Mouse (Mus musculus) neural tube, embryonic 13.5 days (tissue): ENCODE results near the gene Adssl1. TPM values are rescaled to one million over a fixed set of nuclear protein-coding genes. Genes with fewer than 3 reads are reported as not detected.

ENCODE experiments used
- ATAC-seq: fragments of 200-750 bp; cut with Nextera tagmentation; 2 replicates; pipeline ENCODE4 v1.8.0; 2017; ENCODE audit warnings: low read depth, mild to moderate bottlenecking, moderate TSS enrichment, moderate library complexity
- H3K27ac ChIP-seq: fragments of 300-500 bp; sonication (generic); replicated peaks from 2 replicates; pipeline ENCODE4 v1.5.1; 2015; ENCODE audit warnings: moderate library complexity, mild to moderate bottlenecking, inconsistent platforms
- H3K27me3 ChIP-seq: fragments of 300-500 bp; sonication (generic); 2 replicates; pipeline ENCODE4 v1.6.1; 2015; ENCODE audit warnings: mild to moderate bottlenecking, inconsistent platforms
- H3K36me3 ChIP-seq: fragments of 300-500 bp; sonication (generic); 2 replicates; pipeline ENCODE4 v1.6.1; 2015; ENCODE audit warnings: mild to moderate bottlenecking, inconsistent platforms
- H3K4me1 ChIP-seq: fragments of 300-500 bp; sonication (generic); replicated peaks from 2 replicates; pipeline ENCODE4 v1.6.1; 2015; ENCODE audit warnings: inconsistent platforms
- H3K4me2 ChIP-seq: fragments of 300-500 bp; sonication (generic); 2 replicates; pipeline ENCODE4 v1.6.1; 2015; ENCODE audit warnings: inconsistent platforms, mild to moderate bottlenecking, moderate library complexity
- H3K4me3 ChIP-seq: fragments of 300-500 bp; sonication (generic); 2 replicates; pipeline ENCODE4 v1.5.1; 2015; ENCODE audit warnings: mild to moderate bottlenecking, inconsistent platforms
- H3K9ac ChIP-seq: fragments of 300-500 bp; sonication (generic); 2 replicates; pipeline ENCODE4 v1.6.1; 2015; ENCODE audit warnings: moderate library complexity, mild to moderate bottlenecking, inconsistent platforms
- H3K9me3 ChIP-seq: fragments of 300-500 bp; sonication (generic); 2 replicates; pipeline ENCODE4 v1.6.1; 2016; ENCODE audit warnings: inconsistent platforms
- WGBS: fragments of 180-500 bp; shearing (Covaris S2); methylation state at CpG from one replicate; pipeline ENCODE4 v1.1.7; 2015; 5-methylcytosine and 5-hydroxymethylcytosine counted together
- polyA plus RNA-seq: library from polyadenylated mRNA; unstranded; fragments of >200 nt; fragmentation: Nextera tagmentation; extraction: Ambion mirVana; gene quantifications from 2 replicates; pipeline ENCODE4 v1.2.1, GENCODE M21; 2015

Adssl1 gene
- polyA plus RNA-seq, 1 experiment from 2014 or later, result 3.2 TPM

DNA sequence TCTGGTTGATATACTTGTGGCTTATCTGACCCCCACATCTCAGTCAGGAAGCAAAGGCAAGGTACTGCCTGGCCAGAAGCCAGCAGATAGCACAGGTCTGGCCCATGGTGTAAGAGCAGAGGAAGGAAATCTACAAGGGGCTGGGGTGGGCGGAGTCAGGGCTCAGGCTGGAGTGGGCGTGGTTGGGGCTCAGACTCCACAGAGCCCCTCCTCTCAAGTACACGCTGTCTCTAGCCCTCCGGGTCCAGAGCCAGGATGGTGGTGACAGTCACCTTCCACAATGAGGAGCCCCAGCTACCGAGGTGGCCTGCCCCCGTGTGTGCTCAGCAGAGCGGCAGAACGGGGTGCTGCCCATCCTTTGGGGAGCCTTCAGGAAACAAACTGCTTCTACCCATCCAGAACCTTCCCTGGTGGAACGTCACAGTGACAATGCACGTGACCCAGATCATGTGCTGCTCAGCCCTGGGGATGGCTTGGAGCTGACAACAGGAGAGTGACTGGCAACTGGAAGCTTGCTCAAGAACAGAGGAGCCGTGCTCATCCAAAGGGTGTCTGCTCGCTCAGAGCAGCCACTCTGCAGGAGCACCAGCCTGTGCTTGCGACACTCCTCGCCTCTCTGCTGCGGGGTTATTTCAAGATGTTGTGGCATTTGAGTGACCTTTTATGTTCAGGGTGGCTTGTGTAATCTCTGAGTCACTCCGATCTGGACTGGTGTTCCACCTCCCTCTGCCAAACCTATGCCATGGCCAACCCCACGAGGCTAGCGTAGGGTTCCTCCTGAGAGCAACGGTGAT, 9.3 kb downstream of the Adssl1 start:
- Histone ChIP-seq H3K36me3 (no peaks in the 10 kb centered on the region), H3K4me2 (peak overlapping the region; percentile 48), H3K27me3 (no peaks in the 10 kb centered on the region), H3K9ac (peak overlapping the region; percentile 48; the same call in 1 of the 2 replicates), H3K9me3 (no peaks in the 10 kb centered on the region), H3K4me1 (peaks cover 9% of the 10 kb centered on the region), H3K4me3 (peak overlapping the region; percentile 15; the same call in 1 of the 2 replicates), H3K27ac (no peak overlapping the region)
- ATAC-seq, result peak; percentile 78
- WGBS, result 39% methylated on average over 19 of the region's 19 CpGs

DNA sequence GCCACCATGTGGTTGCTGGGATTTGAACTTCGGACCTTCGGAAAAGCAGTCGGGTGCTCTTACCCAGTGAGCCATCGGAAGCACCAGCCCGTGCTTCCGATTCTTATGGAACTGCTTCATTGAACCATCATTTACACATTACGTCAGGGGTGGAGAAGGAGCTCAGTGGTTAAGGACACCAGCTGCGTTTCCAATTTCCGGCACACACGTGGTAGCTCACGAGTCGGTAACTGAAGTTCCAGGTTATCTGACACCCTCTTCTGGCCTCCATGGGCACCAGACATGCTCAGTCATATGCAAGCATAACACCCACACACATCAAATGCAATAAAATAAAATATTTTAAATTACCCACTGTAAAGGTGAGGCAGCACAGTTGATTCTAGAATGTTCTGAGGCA, 10.2 kb downstream of the Adssl1 start:
- Histone ChIP-seq H3K4me3 (no peak overlapping the region), H3K9ac (no peak overlapping the region), H3K27me3 (no peaks in the 10 kb centered on the region), H3K4me1 (peaks cover 9% of the 10 kb centered on the region), H3K4me2 (no peak overlapping the region), H3K9me3 (no peaks in the 10 kb centered on the region), H3K36me3 (no peaks in the 10 kb centered on the region), H3K27ac (no peak overlapping the region)
- no peak for ATAC-seq
- 93% methylated on average over 12 of the region's 12 CpGs for WGBS

DNA sequence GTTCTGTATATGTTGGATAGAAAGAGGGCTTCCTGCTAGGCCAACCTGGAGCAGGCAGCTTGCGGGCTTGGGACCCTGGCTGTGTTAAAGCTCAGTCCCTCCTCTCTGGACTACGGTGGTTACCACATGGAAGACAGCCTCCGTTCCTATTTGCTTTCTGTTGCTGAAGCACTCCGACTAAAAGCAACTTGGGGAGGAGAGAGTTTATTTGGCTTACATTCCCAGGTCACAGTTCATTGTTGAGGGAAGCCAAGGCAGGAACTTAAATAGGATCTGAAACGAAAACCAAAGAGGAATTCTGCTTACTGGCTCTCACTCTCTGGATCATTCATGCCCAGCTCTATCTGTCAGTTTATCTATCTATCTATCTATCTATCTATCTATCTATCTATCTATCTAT, 11.0 kb downstream of the Adssl1 start:
- Histone ChIP-seq H3K4me3 (no peak overlapping the region), H3K27ac (no peak overlapping the region), H3K36me3 (no peaks in the 10 kb centered on the region), H3K4me1 (peaks cover 9% of the 10 kb centered on the region), H3K27me3 (no peaks in the 10 kb centered on the region), H3K9me3 (no peaks in the 10 kb centered on the region), H3K4me2 (no peak overlapping the region), H3K9ac (no peak overlapping the region)
- 81% methylated on average over 5 of the region's 5 CpGs for WGBS
- ATAC-seq, result no peak

DNA sequence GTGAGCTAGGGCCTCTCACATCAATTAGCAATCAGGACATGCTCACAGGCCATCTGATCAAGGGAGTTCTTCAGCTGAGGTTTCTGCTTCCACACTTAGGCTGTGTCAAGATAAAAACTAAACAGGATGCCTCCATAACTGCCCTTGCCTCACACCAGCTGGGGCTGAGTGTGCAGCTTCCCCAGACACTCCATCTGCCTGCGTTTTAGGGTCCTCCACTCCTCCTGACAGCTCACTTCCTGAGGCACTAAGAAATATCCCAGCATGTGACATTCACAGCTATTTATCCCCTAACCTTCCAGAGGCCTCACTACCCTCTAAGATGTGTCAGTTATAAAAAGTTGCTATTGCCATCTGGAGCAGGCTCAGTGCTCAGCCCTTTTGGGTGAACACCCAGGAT, 11.6 kb downstream of the Adssl1 start:
- H3K36me3 ChIP-seq, result no peaks in the 10 kb centered on the region
- H3K4me2 ChIP-seq, result no peak overlapping the region
- H3K27ac ChIP-seq, result no peak overlapping the region
- no peaks in the 10 kb centered on the region for H3K27me3 ChIP-seq
- H3K4me1 ChIP-seq, result peaks cover 9% of the 10 kb centered on the region
- no peaks in the 10 kb centered on the region for H3K9me3 ChIP-seq
- no peak overlapping the region for H3K9ac ChIP-seq
- 54% methylated on average over 1 of the region's 1 CpGs for WGBS
- ATAC-seq, result no peak
- H3K4me3 ChIP-seq, result no peak overlapping the region

DNA sequence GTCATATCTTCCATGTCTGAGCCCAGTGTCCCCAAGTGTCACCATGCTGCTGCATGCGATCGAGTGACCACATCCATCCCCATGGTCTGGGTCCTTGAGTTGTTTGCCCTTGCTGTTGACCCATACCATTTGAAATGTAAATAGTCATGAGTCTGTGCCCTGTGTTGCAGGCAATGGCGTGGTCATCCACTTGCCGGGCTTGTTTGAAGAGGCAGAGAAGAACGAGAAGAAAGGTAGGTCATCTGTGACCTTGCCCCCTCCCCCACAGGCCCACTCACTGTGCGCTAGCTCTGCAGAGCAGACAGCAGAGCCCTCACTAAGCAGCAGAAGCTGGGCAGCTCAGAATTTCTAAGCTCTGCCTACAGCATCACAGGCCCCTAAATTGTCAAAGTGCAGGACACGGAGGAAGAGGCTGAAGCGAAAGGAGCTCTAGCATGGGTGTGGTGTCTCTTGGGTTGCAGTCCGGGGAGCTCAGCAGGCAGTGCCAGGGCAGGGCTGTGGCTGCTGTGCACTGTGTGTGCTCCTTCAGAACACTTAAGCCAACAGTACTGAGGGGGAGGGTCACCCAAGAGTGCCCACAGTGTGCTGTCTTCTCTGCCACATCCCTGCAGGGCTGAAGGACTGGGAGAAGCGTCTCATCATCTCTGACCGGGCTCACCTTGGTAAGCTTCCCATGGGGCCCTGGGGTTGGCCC, 12.4 kb downstream of the Adssl1 start:
- ATAC-seq, result no peak
- WGBS, result 80% methylated on average over 11 of the region's 11 CpGs
- Histone ChIP-seq H3K4me1 (peaks cover 9% of the 10 kb centered on the region), H3K9ac (no peak overlapping the region), H3K4me3 (no peak overlapping the region), H3K4me2 (no peak overlapping the region), H3K27me3 (no peaks in the 10 kb centered on the region), H3K9me3 (no peaks in the 10 kb centered on the region), H3K36me3 (no peaks in the 10 kb centered on the region), H3K27ac (no peak overlapping the region)

DNA sequence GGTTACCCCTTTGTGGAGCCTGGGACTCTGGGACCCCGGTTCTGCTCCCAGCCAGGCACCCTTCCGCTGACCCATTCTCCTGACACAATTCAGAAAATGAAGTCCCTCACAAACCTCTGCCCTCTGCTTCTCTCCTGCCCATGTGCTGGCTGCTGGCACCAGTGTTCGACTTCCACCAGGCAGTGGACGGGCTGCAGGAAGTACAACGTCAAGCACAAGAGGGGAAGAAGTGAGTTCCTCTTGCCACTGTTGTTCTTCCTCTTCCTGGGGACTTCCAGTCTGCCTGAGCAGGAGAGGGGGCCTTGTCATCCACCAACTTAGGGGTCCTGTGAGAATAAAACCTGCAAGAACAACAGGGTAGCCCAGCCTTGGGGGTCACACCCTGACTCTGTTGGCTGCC, 13.1 kb downstream of the Adssl1 start:
- no peak for ATAC-seq
- H3K27ac ChIP-seq, result no peak overlapping the region
- H3K9ac ChIP-seq, result no peak overlapping the region
- WGBS, result 79% methylated on average over 5 of the region's 5 CpGs
- H3K27me3 ChIP-seq, result no peaks in the 10 kb centered on the region
- H3K9me3 ChIP-seq, result no peaks in the 10 kb centered on the region
- no peaks in the 10 kb centered on the region for H3K36me3 ChIP-seq
- H3K4me2 ChIP-seq, result no peak overlapping the region
- peaks cover 9% of the 10 kb centered on the region for H3K4me1 ChIP-seq
- no peak overlapping the region for H3K4me3 ChIP-seq

DNA sequence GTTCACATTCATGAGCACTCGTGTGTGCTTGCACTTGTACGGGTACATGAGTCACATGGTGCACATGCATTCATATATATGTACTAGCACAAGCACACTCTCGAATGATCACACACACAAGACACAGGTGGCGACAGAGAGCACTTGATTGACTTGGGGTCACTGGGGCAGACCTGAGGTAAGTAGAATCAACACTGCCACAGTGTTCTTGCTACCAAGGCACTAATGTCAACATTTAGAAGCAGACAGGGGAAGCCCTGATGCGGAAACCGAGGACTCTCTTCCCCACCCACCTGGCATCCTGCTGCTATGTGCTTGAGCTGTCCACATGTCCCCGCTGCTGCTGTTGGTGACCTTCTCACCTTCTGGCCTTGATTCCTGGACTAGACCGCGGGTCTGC, 13.8 kb downstream of the Adssl1 start:
- no peaks in the 10 kb centered on the region for H3K36me3 ChIP-seq
- H3K27me3 ChIP-seq, result no peaks in the 10 kb centered on the region
- no peak overlapping the region for H3K4me3 ChIP-seq
- H3K9ac ChIP-seq, result no peak overlapping the region
- H3K27ac ChIP-seq, result no peak overlapping the region
- ATAC-seq, result no peak
- H3K4me1 ChIP-seq, result peaks cover 7% of the 10 kb centered on the region
- no peaks in the 10 kb centered on the region for H3K9me3 ChIP-seq
- 78% methylated on average over 9 of the region's 9 CpGs for WGBS
- no peak overlapping the region for H3K4me2 ChIP-seq

DNA sequence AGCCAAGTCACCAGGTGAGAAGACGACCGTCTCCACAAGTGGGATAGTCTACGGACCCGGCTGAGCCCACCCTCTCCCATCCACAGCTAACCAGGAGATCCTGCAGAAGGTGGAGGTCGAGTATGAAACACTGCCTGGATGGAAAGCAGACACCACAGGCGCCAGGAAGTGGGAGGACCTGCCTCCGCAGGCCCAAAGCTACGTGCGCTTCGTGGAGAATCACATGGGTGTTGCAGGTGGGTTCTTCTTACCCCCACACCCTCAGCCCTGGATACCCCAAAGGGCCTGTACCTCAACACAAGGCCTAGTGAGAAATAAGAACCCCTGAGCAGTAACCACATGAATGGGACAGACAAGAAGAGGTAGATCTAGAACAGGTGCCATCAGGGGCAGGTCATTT, 19.7 kb downstream of the Adssl1 start:
- H3K4me3 ChIP-seq, result no peak overlapping the region
- WGBS, result 89% methylated on average over 10 of the region's 10 CpGs
- no peak for ATAC-seq

DNA sequence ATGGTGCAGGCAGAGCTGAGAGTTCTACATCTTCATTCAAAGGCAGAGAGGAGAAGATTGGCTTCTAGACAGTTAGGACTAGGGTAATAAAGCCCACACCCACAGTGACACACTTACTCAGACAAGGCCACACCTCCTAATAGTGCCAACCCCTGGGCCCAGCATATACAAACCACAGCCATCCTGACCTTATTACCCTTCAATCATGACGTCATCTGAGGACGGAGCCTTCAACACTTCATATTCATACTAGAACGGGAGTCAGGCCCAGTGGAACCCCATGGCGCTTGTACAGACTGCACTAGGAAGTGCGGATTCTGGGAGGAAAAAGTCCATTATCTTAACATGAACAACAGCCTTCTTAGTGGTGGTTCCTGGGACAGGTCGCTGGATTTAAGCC, 23.3 kb downstream of the Adssl1 start:
- WGBS, result 93% methylated on average over 6 of the region's 6 CpGs
- ATAC-seq, result no peak
- peaks cover 28% of the 10 kb centered on the region for H3K4me1 ChIP-seq

More for the DNA sequence above, 19.7 kb downstream of the Adssl1 start:
- H3K9ac ChIP-seq, result no peak overlapping the region
- no peak overlapping the region for H3K4me2 ChIP-seq
- H3K4me1 ChIP-seq, result peaks cover 9% of the 10 kb centered on the region
- no peaks in the 10 kb centered on the region for H3K27me3 ChIP-seq
- no peaks in the 10 kb centered on the region for H3K36me3 ChIP-seq
- H3K9me3 ChIP-seq, result no peaks in the 10 kb centered on the region
- no peak overlapping the region for H3K27ac ChIP-seq

DNA sequence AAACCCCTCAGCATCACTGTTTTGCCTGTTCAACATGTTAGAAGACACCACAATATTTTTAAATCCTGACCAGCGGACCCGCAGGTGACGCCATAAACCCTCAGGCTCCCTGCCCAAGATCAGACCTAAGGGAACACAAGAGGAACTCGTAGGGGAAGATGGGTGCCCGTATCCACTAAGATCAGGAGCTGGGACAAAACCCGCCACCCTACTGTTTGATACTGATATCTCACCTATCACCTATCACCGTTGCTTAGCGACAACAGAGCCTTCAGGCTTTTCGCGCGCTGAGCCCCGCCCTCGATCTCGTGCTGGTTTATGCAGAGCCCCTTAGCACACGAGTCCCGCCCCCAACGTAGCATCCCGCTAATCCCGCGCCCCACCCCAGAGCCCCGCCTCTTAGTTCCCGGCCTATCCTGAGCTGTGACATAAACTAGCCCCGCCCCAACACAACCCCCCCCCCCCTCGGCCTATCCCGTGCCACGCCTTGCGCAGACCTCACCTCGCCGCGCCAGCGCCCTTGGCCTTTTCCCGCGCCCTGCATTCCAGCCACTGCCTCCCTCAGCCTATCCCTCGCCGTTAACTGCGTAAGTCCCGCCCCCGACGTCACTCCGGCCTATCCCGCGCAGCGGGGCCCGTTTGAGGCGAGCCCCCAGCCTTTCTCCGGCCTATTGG, 24.5 kb downstream of the Adssl1 start, which contains the start of gene Siva1:
Siva1 (plus strand) TSS at position 500 of the 675 bp plus-strand sequence.
- H3K27ac ChIP-seq, result peak within 1 kb of the TSS; percentile 82
- peak; percentile 98 for ATAC-seq
- H3K4me3 ChIP-seq, result peak within 1 kb of the TSS; percentile 69
- H3K36me3 ChIP-seq, result peaks cover 22% of the 10 kb centered on the region
- H3K4me2 ChIP-seq, result peak within 1 kb of the TSS; percentile 93
- H3K9me3 ChIP-seq, result no peaks in the 10 kb centered on the region
- WGBS, result 1% methylated on average over 46 of the region's 46 CpGs
- H3K9ac ChIP-seq, result peak within 1 kb of the TSS; percentile 76
- H3K27me3 ChIP-seq, result no peaks in the 10 kb centered on the region
- peaks cover 28% of the 10 kb centered on the region for H3K4me1 ChIP-seq

More for the DNA sequence above, 23.3 kb downstream of the Adssl1 start:
- H3K9me3 ChIP-seq, result no peaks in the 10 kb centered on the region
- H3K36me3 ChIP-seq, result peaks cover 11% of the 10 kb centered on the region
- no peak overlapping the region for H3K9ac ChIP-seq
- no peak overlapping the region for H3K4me3 ChIP-seq
- no peak overlapping the region for H3K4me2 ChIP-seq
- no peaks in the 10 kb centered on the region for H3K27me3 ChIP-seq
- H3K27ac ChIP-seq, result no peak overlapping the region

DNA sequence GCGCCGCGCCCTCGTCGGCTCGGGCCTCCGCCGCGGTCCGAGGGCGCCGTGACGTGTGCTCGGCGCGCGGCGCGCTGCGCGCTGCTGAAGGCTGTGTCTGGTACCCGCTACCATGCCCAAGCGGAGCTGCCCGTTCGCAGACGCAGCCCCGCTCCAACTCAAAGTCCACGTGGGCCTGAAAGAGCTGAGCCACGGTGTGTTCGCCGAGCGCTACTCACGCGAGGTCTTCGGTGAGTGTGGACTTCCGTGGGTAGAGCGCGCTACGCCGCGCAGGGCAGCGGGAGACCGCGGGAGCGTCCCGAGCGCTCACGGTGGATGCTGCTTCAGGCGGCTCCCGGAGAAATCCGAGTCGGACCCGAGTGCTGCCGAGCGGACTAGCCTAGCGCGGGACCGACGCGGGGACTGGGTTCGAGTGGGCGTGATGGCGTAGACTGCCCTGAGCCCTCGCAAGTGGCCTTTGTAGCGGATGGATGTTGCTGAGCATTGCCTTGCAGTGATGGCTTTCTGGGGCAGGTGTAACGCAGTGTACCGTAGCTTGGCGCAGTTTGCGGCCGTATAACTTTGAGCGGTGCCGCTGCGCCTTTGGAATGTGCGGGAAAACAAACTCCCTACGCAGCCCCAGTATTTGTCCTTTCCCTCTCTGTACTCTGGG, 25.1 kb downstream of the Adssl1 start:
- Histone ChIP-seq H3K4me1 (peaks cover 28% of the 10 kb centered on the region), H3K4me3 (peak overlapping the region; percentile 69), H3K27me3 (no peaks in the 10 kb centered on the region), H3K4me2 (peak overlapping the region; percentile 93), H3K9ac (peak overlapping the region; percentile 76), H3K9me3 (no peaks in the 10 kb centered on the region), H3K36me3 (peaks cover 29% of the 10 kb centered on the region), H3K27ac (peak overlapping the region; percentile 82)
- no peak for ATAC-seq
- under 1% methylated on average over 75 of the region's 75 CpGs for WGBS

DNA sequence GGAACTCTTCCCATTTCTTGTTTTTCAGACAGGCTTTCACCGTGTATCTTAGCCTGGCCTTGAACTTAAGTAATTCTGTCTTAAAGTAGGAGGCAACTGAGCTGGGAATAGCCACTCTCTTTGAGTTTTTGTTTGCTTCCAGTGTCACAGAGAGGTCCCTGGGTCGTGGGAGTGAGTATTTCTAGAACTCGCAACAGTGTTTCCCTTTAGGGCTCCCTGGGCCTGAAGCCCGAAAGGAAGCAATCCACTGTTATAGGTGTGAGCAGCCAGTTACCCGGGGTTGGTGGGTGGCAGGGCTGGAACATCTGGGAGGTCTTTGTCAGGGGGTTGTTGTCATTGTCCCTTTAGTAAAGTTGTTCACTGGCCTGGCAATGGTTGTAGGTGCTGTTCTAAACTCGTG, 26.3 kb downstream of the Adssl1 start:
- peak overlapping the region; percentile 69 for H3K4me3 ChIP-seq
- no peaks in the 10 kb centered on the region for H3K9me3 ChIP-seq
- no peaks in the 10 kb centered on the region for H3K27me3 ChIP-seq
- 48% methylated on average over 6 of the region's 6 CpGs for WGBS
- H3K9ac ChIP-seq, result peak overlapping the region; percentile 76
- ATAC-seq, result no peak
- H3K4me2 ChIP-seq, result peak overlapping the region; percentile 93
- peaks cover 41% of the 10 kb centered on the region for H3K36me3 ChIP-seq
- no peak overlapping the region for H3K27ac ChIP-seq
- H3K4me1 ChIP-seq, result peaks cover 28% of the 10 kb centered on the region
